Mouse (Mus musculus): ENCODE results near the gene Tgfbi.
A peak's percentile ranks its signal among the peaks of the same experiment; 100 is the strongest.

The Tgfbi gene

DNA sequence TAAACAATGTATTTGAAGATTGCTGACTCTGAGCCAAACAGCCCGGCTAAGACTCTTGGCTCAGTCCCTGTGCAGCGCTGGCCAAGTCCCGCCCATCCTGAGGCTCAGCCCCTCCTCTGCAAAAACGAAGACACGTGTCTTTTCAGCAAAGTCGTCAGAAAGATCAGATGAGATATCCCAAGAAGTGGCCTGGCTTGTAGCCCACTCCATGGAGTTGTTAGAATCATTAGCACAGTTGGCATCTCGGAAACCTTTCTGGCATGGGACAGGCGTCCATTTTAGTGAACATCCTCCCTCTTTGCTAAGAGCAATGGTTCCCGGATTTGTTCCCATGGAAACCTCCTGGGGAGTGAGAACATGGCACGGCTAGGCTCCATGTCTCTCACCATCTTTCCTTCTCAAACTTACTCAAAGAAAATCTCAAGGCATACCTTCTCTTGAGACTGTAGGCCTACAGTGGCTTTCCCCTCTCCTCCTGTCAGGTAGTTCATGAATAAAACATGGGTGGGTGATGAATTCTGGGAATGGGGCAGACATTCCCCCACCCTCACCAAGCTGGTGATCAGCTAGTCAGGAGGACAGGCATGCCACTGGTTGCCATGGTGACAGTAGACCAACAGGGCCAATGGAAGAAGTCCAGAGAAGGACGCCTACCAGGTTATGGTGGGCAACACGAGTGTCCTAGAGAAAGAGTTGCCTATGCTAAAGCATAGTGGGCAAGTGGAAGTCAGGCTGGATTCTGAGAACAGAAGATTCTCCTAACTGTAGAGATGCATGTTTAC is 11.3 kb upstream of the Tgfbi start:
- DNase-seq (ENCODE audit: low spot score): no peak

DNA sequence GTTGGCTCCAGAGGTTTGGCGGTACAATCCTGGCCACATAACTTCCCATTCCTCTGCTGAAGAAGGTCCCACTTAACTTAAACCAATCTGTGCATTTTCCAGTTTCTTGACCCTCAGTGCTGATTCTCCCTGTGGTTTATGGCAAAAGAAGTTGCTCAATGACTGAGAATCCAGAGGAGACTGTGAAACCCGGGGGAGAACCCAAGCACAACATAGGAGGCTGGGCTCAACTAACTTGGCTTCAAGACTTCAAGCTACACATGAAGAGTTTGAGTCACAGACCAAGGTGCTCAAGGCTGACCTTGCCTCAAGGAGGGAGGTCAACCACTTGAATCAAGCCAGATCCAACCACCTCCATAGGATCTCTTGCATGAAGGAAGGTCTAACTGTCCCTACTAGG is 9.8 kb upstream of the Tgfbi start:
- no peak for DNase-seq (ENCODE audit: low spot score)

DNA sequence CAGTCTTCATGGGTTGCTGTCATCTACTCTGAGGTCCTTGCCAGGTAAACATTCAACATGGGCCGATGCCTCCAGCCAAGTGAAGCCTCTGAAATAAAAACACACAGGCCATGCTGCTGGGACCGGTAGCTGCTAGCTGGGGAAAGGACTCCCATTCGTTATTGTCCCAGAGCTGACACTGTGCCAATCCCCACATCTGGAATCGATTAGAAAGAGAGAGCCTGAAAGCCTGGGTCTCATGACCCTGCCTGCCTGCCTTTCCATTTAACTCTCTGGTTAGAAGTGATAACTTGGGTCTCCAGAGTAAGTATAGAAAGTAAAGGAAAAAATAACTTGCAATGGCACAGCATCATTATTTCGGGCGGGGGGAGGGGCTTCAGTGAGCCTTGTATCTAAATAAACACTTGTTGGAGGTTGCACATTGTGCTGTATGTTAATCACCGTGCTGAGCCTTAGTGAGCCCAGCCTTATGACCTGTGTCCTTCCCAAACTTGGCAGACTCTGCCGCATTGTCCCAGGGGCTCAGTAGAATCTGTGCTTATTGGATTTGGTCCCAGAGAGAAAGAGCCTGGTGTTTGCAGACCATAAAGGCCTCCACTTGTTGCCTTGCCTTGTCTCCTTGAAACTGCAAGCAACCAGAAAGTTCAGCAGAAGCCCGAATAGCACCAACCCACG is 9.0 kb upstream of the Tgfbi start:
- DNase-seq (ENCODE audit: low spot score): peak; percentile 87

DNA sequence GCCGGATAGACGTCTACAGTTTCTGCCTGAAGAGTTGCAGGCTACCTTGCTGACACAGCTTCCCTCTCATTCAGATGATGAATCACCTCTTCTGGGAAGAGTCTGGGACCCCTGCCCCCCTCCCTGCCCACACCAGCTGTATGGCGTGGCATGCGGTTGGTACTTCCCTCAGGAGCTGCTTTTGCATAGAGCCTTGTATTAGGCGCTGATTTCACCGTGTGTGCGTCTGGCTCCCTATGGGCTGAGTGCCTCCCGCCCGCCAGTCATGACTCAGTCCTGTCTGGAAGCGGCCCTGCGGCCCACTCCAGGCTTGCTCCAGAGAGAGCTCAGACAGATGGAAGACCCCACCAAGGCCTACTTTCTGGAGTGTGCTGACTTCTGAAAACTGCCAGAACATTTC is 8.1 kb upstream of the Tgfbi start:
- peak; percentile 73 for DNase-seq (ENCODE audit: low spot score)

DNA sequence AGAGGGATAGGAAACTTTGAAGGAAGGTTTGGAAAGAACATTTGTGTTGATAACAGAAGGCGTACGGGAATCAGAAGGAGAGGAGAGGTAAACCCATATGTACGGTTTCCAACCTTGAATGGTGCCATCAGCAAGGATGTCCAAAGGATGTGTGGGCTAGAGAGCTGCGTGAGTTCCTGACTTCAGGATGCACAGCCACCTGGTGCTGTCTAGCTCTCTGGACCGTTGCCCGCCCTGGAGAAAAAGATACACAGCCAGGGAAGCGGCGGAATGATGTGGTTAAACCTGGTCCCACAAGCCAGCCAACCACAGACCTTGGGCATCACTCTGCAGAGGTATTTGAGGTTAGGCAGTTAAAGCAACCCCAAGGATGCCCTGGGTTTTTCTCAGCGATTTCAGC is 3.8 kb upstream of the Tgfbi start:
- no peak for DNase-seq (ENCODE audit: low spot score)

DNA sequence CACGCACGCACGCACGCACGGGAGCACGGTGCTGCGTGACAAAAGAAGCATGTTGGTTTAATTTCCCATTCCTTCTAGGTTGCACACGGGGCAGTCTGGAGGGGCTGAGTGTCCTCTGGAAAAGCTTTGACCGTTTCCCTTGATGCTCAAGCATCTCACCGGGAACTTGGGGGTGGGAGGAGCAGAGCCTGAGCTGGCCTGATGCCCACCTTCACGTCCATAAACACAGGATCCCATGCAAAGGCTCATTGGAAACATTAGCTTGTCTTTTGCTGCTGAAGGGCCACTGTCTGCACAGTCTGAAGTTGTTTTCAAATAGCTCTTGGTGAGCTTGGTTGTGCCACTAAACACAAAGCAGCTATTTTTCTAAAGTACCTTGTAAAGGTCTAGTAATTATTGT is 2.6 kb upstream of the Tgfbi start:
- DNase-seq (ENCODE audit: low spot score): no peak

DNA sequence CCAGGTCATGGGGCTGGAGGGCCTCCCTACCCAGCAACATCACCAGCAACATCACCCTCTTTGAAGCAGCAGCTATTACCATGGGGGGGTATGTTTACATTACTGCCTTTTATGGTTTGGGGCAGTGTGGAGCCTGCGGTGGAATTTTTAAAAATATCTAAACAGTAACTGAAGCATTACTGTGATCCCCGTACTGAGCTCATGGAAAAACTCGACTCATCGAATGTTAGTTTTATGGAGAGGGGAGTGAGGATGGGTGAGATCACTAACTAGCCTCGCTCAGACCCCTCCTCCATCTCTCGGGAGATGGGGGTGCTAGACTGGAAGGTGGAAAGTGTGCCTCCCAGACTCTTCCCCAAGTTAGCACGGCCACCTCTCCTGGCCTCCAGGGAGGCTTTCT is 2.1 kb upstream of the Tgfbi start:
- DNase-seq (ENCODE audit: low spot score): no peak

DNA sequence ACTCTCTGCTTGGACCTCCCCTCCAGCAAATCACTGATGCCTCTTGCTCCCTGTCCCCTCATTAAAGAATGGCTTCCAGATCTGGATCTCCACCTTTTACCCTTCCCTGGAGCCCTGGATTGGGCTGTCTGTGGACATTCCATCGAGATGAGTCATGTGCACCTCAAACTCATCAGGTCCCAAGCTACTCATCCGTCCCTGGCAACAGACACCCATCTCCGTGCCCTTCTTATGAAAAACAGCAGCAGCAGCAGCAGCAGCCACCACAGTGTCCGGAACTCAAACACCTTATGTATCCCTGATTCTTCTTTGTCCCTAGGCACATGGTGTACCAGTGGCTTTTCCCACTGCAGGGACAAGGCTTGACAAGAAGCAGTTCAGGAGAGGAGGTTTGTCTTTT is 1.5 kb upstream of the Tgfbi start:
- no peak for DNase-seq (ENCODE audit: low spot score)

DNA sequence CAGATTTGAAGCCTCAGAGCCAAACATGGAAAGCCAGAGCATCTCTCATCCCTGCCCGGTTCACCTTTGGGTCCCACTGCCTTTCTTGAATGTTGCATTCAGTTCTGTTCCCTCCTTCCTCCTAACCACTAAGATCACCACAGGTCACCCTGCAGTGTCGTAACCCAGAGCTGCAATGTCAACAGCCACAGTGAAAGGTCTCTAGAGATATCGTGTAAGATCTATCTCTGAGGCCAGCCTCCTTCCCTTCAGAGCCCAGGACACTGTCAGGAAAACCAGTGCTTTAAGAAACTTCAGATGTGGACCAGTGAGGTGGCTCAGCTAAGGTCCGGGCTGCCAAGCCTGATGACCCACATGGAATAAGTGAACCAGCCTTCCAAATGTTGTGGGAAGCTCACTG is 1.8 kb downstream of the Tgfbi start:
- no peak for DNase-seq (ENCODE audit: low spot score)

DNA sequence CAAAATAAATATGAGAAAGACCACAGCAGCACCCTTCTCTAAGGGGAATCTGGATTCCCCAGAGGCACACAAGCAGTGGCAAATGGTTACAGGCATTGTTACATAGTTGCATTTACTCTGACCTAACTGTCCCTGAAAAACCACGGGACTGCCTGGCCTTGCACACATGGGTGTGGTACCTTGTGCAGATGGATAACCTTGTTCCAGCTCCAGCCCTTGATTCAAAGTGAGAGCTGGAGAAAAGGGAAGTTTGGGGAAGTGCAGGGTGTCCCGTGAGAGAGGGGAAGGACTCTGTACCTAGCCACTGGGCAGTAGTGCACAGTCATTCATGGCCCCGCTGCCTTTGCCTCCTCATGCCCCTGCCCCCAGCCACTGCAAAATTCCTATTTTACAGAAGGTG is 2.4 kb downstream of the Tgfbi start:
- no peak for DNase-seq (ENCODE audit: low spot score)

DNA sequence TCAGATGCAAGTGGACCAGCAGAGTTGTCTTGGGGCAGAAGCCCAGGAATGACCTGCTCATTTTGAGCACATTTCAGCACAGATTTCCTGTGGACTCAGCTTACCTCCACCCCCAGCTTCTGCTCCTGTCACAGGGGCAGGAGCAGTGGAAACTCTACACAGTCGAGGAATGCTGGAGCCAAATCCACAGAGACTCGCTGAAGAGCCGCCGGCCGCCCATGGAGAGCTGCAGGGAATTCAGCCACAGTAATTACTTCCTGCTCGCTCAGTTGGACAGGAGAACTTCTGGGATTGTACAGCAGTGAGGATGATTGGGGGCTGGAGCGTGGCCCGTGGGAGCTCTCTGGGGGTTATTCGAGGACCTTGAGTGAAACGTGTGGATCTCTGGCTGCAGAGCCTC is 3.0 kb downstream of the Tgfbi start:
- DNase-seq (ENCODE audit: low spot score): peak; percentile 45

DNA sequence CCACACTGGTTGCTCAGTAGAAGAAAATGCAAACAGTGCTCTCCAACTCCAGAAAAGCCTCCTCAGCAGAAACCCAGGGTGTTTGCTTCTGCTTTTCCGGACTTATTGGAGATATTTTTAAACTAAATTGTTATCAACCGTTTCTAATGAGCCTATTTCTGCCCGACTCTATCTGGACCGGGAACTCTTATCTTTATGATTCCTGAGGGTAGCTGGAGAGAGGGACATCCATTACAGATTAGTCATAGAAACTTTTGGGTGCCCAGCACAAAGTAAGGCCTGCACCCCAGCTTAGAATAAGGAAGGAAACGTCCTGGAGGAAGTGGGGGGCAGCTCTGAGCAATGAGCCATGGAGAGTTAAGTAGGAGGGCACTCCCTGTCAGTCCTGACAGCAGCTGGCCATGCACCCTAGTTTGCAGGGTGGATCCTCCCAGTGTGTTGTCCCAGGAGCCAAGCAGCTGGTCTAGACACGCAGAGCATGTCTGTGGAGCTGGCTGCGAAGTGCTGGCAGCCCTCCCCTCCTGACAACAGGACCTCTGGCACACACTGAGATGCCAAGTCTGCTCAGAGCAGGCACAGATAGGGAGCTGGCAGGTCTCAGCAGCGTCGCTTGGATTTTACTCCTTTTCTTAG is 4.2 kb downstream of the Tgfbi start:
- DNase-seq (ENCODE audit: low spot score): no peak

DNA sequence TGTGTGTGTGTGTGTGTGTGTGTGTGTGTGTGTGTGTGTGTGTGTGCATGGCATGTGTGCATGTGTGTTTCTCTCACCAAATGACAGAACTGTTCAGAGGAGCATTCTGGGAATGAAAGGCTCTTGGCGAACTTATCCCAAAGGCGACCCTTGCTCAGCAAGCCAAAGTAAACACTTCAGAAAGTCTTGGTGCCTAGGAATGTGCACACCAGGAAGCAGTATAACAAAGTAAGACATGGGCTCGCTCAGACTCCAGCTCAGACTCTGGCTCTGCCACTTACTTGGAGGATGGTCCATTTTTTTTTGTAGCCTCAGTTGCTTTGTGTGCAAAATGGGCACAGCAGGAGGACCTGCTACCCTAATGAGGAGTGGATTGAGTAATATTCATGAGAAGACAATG is 5.4 kb downstream of the Tgfbi start:
- DNase-seq (ENCODE audit: low spot score): no peak

DNA sequence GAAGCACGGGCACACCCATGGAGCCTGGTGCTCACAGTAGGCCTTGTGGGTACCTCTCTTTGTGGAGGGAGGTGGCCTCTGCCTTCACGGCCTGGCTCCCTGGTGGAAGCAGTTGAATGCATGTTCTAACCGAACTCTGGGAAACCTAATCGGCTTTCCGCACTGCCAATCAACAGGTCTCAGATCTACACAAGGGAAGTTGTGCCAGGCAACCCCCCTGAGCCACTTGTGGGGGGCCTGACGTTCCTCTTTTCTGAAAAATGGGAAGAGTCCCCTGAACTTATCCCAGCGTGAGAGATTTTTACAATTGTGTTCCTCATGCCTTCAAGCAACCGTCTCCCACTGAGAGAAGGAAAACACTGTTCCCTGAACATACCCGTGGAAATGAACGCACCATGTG is 5.9 kb downstream of the Tgfbi start:
- DNase-seq (ENCODE audit: low spot score): no peak

DNA sequence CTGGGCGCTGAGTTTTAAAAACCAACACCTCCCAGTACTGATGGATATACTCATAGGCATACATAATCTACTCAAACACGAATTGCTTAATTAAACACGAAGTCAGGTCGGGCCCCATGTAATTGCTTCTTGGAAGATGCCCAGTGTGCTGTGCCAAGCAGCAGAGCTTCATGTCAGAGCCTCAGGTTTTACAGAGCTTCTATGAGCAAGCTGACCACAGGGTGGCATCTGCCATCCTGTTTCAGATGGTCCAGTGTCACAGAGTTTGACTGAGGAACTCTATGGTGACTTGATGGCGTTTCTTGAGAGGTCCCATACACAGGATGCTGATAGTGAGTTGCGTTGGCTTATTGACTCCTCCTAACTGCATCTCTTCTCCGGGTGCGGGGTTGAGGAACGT is 6.5 kb downstream of the Tgfbi start:
- DNase-seq (ENCODE audit: low spot score): no peak

DNA sequence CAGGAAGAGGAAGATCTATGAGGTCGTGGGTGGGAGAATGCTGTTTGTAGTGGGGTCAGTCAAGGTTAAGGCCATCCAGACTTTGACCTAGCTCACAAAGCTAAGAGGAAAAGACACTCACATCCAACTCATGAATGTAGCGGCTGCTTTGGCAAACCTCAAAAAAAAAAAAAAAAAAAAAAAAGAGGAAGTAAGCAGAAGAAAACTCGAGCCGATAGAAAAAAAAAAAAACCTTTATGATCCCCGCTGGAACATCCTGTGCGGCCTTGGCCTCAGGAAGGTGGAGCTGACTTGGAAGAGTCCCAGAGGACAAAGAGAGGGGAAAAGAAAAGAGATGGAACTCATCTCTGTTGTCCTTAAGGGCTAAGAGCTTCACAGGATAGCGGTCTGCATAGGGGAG is 7.1 kb downstream of the Tgfbi start:
- no peak for DNase-seq (ENCODE audit: low spot score)

DNA sequence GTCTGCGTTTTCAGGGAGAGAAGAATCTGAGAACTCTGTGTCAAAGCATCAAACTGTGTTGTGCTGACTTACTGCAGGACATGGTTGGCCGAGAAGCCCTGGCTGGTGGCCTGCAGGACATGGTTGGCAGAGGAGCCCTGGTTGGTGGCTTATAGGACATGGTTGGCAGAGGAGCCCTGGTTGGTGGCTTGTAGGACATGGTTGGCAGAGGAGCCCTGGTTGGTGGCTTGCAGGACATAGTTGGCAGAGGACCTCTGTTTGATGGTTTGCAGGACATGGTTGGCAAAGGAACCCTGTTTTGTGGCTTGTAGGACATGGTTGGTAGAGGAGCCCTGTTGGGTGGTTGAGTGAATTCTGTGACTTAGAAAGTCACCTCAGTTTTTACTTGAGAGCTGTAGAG is 7.9 kb downstream of the Tgfbi start:
- no peak for DNase-seq (ENCODE audit: low spot score)

DNA sequence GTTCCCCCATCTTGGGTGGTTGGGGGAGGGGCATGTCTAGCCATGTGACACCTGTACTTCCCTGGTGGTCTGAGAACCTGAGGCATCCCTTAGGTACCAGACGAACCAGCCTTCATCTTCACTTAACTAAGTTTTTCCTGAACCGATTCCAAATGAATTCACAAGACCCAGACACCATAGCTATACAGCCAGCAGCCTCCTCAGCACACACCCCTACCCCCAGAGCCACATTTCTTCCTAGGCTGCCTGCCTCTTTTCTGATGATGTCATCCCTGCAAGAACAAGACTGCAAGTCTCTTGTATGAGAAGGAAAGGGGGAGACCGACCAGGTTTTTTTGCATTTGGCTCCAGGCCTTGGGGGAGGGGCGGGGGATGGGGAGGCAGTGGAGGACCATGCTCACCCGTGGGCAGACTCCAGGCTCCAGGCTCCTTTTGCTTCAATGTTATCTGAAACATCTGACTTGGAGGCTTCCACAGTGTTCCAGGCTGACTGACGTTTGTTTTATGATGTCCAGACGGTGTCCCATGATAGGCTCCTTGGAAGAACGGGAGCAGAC is 13.0 kb downstream of the Tgfbi start:
- no peak for DNase-seq (ENCODE audit: low spot score)

DNA sequence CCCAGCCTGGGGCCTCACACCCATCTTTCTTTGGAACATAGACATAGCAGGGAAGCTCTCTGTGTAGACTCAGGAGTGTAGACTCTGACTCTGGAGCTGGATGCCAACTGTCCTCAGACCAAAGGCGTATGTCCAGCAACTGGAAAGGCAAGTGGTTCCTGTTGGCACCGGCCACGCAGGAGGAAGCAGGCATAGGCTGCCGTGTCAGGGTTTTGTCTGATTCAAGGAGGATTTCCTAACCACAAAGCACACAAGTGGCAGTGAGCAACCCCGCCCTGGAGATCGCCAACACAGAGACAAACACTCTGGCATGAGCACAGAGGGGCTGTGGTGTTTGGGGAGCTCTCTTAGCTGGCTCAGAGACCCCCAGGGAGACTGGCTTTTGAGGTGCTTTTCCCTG is 17.2 kb downstream of the Tgfbi start:
- no peak for DNase-seq (ENCODE audit: low spot score)

DNA sequence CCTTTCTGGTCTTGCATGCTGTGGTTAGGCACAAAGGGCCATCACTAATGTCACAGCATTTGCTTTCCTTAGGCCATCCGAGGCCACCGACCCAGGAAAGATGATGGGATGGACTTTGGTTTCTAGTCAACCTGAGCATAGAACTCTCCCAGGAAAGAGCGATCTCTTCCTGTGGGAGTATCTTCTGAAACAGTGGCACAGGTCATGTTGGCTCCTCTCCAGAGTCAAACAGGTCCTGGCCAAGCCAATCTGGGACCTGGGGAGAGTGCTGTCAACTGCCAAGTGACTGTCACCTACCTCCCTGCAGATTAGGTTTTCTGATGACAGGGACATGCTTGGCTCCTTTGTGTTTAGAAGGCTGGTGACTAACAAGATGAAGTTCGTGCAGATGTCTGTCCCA is 20.8 kb downstream of the Tgfbi start:
- no peak for DNase-seq (ENCODE audit: low spot score)

DNA sequence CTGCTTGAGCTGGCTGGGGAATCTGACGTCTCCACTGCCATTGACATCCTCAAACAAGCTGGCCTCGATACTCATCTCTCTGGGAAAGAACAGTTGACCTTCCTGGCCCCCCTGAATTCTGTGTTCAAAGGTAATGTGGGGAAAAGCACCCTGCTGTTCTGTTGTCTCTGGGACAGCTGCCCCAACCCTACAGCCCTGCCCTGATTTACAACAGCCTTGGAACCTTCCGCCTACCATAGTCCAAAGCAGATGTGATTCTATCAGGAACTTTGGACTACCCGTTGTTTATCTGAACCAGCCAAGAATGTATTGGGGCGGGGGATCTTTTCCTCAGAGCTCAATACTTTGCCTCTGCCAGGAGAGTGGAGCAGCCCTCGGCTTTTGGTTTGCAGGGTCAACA is 21.2 kb downstream of the Tgfbi start:
- no peak for DNase-seq (ENCODE audit: low spot score)

DNA sequence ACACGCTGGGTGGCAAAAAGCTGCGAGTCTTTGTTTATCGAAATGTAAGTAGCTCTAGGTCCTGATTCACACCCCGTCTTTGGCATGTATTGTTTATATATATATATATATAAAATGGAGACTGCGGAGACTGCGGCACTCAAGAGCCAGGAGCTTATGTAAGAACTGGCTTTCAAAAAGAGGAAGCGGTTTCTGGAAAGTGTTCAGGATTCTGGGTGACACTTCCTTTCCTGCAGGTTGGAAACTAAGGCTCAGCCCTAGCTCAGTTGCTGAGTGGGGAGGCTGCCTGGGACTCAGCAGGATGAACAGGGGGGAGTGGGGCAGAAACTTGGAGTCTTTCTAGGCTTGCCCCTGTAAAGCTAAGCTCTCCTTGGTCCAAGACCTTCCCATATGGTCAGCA is 22.0 kb downstream of the Tgfbi start:
- DNase-seq (ENCODE audit: low spot score): no peak

DNA sequence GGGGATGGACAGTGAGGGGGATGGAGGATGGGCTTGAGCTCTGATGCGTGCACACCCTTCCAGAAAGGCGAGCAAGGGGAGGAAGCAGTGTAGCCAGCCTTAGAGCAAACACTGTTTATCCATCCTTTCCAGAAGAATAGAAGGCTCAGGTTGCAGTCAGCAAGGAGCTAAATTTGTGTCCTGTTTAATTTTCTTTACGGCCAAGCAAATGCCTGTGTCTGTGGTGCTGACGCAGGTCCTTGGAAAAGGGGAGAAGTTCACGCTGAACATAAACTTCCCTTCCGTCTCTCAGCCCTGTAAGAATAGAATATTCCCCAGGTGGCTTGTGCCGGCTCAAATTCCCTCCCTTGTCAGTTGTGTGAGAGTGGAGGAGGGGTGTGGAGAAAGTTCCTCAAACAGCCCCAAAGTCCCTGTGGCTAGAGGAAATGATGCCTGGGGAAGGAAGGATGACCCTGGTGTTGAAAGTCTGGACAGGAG is 24.9 kb downstream of the Tgfbi start:
- DNase-seq (ENCODE audit: low spot score): peak; percentile 68
